Mouse (Mus musculus) c-Kit-negative CD71-positive TER-119-positive erythroid progenitor cells, embryonic 14.5 days (primary cell): Measurements from ENCODE around the gene Them7.

ENCODE experiments used
- DNase-seq: peaks from one replicate; pipeline ENCODE4 v3.0.0-alpha.2; 2013; ENCODE audit warnings: low read depth, low spot score

The Them7 gene

GRCm38 (mm10) chr2:105224134-105224986 is at the start of gene Them7:
Gene Them7, plus strand, starts transcription at chr2:105224320.
- DNase-seq: no peak

DNA sequence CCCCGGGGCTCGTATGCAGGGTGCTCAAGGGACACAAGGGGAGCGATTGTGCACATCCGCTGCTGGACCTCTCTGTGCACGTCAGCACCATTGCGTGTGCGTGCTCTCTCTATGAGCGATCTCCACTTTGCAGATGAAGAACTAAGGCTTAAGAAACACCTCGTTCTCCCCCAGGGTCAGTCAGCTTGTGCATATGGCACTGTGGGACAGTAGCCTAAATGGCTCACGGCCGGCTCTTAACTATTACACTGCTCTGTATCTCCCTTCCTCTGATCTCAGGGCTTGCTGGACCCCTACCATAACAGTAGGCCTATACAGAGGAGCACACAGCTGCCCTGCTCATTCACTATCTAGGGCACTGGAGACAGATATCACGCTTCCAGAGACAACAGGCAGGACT is 45.2 kb upstream of the Them7 start:
- no peak for DNase-seq

- no peak for DNase-seq
These were observed 41.6 kb upstream of the Them7 start for GRCm38 (mm10) chr2:105182501-105182900.

DNA sequence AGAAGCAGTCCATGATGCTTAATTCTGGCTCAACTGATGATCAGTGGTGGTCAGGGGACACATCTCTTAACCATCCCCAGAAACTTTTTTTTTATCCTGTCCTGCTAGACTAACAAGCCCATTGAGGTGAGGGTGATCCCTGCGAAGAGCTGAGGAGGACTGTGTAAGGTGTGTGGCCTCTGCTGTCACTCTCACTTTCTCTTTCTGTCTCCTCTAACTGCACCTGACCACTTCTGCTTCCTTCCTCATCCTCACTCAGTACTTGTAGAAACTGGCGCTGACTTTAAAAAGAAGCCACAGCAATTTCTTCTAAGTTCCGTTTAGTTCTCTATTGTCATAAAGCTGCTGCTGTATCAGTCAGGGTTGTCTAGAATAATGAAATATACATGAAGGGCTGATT is 39.0 kb upstream of the Them7 start:
- no peak for DNase-seq

DNA sequence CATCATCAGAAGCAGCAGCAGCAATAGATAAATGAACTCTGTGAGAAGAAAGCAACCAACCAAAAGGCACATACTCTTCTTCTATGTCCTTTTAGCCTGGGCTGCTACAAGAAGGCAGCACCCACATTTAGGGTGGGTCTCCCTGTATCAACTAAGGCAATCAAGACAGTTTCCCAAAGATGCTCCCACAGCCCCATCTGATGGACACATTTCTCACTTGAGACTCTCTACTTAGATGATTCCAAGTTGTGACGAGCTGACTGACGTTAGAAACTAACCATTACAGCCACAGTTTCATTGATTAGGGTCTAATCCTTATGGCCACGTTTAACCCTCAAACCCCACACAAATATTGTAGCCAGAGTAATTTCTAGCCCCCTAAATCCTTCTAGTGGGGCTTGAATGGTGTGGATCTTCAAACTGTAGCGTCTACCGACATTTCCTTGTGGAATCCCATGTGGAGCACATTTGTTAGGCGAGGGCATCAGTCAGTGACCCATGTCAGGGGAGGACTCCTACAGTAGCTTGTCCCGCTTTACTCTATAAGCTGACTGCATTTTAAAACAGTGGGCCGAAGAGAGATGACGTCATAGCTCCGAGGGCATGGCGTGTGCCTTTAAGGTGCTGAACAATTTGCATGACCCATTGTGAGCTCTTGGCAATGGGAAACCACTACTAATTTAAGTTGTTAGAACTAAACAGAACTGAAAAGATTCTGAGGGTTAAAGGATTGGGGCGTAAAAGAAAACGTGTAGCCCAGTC is 38.2 kb upstream of the Them7 start:
- no peak for DNase-seq

GRCm38 (mm10) chr2:105186591-105186990 is 37.5 kb upstream of the Them7 start:
- DNase-seq: no peak

GRCm38 (mm10) chr2:105188182-105188581 is 35.9 kb upstream of the Them7 start:
- DNase-seq: peak; percentile 15

DNA sequence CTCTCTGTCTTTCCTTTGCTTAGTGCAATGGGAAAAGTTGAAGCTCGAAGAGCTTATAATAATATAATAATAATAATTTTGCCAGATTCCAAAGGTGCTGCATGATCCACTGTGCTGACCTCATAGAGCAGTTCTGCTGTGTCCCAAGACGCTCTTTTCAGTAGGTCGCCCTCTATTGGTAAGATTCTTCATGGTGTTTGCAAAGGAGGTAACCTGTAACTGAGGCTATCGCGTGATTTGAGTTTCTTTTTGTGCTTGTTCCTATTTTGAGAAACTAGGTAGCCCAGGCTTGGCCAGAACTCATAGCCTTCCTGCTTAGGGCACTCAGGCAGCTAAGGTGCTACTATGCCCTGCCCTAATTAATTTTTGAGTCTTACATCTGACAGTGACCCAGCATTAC is 34.8 kb upstream of the Them7 start:
- DNase-seq: no peak

GRCm38 (mm10) chr2:105200152-105200551 is 24.0 kb upstream of the Them7 start:
- no peak for DNase-seq

GRCm38 (mm10) chr2:105206563-105207174 is 17.5 kb upstream of the Them7 start:
- no peak for DNase-seq

DNA sequence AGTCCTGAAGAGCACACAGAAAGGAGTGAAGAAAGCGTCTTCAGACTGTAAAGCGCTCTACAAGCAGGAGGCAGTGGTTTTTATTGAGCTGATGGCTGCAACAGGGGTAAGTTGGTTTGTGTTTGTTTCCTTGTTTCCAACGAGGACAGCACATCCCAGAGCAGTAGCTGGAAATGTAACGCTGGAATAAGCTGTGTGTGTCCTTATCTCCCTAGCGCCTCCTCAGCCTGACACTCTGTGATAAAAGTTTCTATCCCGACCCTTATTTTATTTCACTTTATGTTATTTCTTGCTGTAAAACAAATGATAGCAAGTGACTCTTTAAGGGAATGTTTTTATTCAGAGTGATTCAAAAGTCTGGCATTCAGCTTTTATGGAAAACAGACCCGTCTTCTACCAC is 11.3 kb upstream of the Them7 start:
- no peak for DNase-seq

- no peak for DNase-seq
These were observed 8.2 kb upstream of the Them7 start for GRCm38 (mm10) chr2:105215914-105216313.

GRCm38 (mm10) chr2:105219229-105219628 is 4.9 kb upstream of the Them7 start:
- no peak for DNase-seq

DNA sequence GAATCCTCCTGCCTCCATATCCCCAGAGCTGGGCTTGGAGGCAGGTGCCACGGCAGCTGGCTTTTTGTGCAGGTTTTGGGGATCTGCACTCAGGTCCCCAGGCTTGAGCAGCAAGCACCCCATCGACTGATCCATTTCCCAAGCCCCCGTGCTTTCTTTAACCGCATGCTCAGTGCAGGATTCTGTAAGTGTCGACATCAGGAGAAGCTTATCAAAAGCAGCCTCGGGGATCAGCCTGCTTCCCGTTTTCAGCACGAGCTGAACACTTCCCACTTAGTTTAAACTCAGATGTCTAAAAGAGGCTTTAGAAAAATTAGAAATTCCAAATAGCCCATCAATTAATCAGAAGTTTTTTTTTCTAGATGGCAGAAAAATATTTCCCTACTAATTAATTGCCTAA is 4.5 kb upstream of the Them7 start:
- no peak for DNase-seq

- no peak for DNase-seq
These were observed 3.3 kb upstream of the Them7 start for GRCm38 (mm10) chr2:105220738-105221303.

- DNase-seq: no peak
These were observed 514 bp upstream of the Them7 start for GRCm38 (mm10) chr2:105223606-105224005.

DNA sequence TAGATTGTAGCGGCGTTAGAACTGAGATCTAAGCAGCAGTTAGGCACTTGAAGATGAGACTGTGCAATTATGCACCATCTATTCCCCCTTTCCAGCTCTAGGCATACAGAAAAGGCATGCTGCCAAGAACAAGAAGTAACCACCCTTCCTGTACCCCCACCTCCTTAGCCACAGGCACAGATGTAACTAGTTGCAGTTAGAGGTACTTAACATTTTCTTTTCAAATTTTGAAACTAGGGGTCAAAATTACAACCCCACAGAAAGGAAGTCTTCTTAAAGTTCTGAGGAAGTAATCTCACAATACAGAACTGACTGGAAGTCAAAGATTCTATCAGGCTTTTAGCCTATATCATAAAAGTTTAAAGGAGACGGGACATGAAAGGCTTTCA is 861 bp downstream of the Them7 start:
- DNase-seq: no peak

DNA sequence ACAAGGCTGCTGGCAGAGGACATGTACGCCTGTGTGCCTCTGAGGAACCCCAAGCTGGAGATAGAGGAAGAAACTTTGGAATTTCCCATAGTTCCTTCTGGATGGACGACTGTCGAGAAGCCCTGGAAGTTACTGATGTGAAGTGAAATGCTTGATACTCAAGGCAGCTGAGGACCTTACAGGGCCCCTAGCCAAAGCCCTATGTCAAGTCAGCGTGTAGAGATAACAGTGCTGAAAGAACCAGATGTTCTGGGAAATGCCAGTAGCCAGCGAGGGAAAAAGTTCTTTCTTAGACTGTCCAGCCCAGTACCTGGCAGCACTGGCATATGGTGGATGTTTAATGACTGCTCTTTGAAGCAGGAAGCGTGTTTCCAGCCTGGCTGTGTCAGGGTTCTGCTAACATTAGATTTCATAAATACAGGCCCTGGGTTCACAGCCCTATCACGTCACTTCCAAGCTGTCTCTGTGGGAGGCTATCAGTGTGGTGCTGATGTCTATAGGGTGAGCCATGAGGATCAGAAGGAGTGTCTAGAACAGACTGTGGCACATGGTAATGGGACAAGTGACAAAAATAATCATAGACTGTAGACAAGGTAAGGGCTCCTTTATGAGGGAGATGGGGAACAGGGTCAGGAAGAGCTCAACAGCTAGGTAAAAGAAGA is 2.3 kb downstream of the Them7 start:
- no peak for DNase-seq

GRCm38 (mm10) chr2:105228416-105228815 is 4.3 kb downstream of the Them7 start:
- DNase-seq: no peak

GRCm38 (mm10) chr2:105230333-105230732 is 6.2 kb downstream of the Them7 start:
- peak; percentile 13 for DNase-seq

- DNase-seq: no peak
These were observed 8.3 kb downstream of the Them7 start for GRCm38 (mm10) chr2:105232386-105232785.

- DNase-seq: no peak
These were observed 10.2 kb downstream of the Them7 start for GRCm38 (mm10) chr2:105234278-105234677.
